Mouse (Mus musculus) gastrocnemius, adult 2 months (tissue): ENCODE data around the gene Hyal3. TPM values are rescaled to one million over a fixed set of nuclear protein-coding genes. Genes with fewer than 3 reads are reported as not detected.
"Not testable (repeated sequence)": the region's sequence is repeated elsewhere in the genome, so short reads cannot be mapped to it uniquely, and the experiment has no call there.

Experiments used
- DNase-seq: peaks from one replicate; pipeline ENCODE4 v3.0.0; 2022
- H3K27ac ChIP-seq: fragments of 200-600 bp; 2 replicates; pipeline ENCODE4 v1.8.1; 2022; ENCODE audit warnings: mild to moderate bottlenecking
- H3K4me3 ChIP-seq: fragments of 200-600 bp; 2 replicates; pipeline ENCODE4 v1.8.1; 2022; ENCODE audit warnings: mild to moderate bottlenecking, moderate library complexity
- CTCF ChIP-seq: fragments of 200-600 bp; IDR thresholded peaks from 2 replicates; pipeline ENCODE4 v1.8.1; 2022; ENCODE audit warnings: antibody characterized with exemption, mild to moderate bottlenecking, moderate library complexity
- intact Hi-C: fragments of 180-260 bp; cut with DNase I; formaldehyde crosslinking; loops from one replicate; pipeline ENCODE4 v1.15.1; 2025
- total RNA-seq, 2 experiments: library from RNA; stranded (reverse); gene quantifications; 2 replicates each; pipeline ENCODE4 v1.2.3; 2021

Hyal3 gene
- total RNA-seq, 2 experiments from 2014 or later = 0.22 to 0.33 TPM

DNA sequence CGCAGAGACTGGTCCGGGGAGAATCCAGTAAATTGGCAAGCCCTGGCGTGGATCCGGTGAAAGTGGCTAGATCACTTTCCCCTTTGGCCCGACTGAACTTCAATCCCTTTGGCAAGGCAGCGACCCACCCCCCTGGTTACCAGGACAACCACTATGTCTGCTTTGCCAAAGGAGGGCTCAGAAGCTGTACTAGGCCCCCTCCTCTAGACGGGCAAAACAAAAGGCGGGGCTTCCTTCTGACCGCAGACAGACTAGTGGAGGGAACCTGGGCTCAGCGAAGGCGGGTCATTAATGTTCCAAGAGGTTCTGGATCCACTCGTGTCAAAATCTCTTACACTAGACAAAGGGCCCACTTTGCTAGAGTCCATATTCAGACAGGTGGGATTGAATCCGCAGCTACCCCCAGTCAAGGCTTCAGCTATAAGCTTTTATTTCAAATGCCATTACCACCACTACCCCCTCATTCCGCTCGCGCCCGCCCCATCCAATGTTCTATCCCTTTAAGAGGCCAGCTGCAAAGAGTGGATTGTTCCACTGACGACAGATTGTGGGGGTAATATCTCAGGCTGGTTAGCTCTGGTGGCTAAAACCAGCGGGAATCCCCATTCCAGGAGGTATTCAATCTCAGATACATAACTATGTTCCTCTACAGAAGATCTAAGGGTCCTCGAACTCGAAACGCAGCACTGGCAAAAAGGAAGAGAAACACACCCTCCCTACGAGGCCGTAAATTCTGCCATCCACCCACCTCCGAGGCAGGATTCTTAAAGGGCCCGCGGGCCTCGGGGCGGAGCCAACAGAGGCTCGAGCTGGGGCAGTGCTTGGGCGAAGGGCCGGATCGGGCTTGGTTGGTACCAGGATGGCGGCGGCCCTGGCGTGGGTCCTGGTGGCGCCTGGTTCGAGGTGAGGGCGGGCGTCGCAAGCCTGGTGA lies 12.0 kb upstream of the Hyal3 start:
- DNase-seq = peak; percentile 92
- intact Hi-C loops = no loop called here
- TF ChIP-seq CTCF = no peak
- Histone ChIP-seq H3K4me3 (peak overlapping the region; percentile 71), H3K27ac (peak overlapping the region; percentile 94)

DNA sequence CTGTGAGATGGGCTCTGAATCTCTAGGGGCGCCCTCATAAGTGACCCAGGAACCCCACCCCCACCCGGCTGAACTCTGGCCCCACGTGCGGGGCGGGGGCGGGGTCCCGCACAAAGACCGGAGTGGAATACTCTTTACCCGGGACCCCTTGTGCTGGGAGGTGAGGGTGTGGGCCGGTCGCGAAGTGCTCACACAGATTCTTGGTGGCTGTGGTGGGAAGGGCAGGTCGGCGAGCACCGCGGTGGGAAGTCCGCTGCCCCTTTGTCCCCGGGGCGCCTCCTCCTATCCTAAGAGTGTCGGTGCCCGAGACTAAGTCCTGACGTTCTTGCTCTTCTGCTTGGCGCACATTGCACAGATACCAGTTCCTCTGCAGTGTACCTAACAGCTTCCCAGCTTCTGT lies 11.3 kb upstream of the Hyal3 start:
- TF ChIP-seq CTCF = no peak
- H3K27ac ChIP-seq = peak overlapping the region; percentile 94
- intact Hi-C loops = no loop called here
- peak overlapping the region; percentile 71 for H3K4me3 ChIP-seq
- no peak for DNase-seq

DNA sequence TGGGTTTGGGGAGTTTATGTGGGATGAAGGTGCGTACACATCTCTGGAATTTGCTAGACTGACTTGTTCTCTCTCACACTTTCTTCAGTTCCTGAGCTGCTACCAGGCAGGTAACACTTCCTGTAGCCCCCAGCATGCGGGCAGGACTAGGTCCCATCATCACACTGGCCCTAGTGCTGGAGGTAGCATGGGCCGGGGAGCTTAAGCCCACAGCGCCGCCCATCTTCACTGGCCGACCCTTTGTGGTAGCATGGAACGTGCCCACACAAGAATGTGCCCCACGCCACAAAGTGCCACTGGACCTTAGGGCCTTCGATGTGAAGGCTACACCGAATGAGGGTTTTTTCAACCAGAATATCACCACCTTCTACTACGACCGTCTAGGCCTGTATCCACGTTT lies 10.6 kb upstream of the Hyal3 start:
- no peak for TF ChIP-seq CTCF
- Histone ChIP-seq H3K4me3 (peak overlapping the region; percentile 71), H3K27ac (peak overlapping the region; percentile 94)
- intact Hi-C loops = no loop called here
- no peak for DNase-seq

DNA sequence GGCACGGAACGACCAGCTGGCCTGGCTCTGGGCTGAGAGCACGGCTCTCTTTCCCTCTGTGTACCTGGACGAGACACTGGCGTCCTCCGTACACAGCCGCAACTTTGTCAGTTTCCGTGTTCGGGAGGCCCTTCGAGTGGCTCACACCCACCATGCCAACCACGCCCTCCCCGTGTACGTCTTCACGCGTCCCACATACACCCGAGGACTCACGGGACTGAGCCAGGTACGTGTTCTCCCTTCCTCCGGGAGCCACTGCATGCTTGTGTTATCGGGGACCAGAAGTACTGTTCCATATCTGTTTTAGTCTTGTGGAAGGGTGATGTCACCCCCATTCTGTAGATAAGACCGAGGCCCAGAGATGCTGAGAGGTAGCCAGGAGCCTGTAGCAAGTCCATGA lies 9.8 kb upstream of the Hyal3 start:
- no peak for TF ChIP-seq CTCF
- intact Hi-C loops = no loop called here
- H3K27ac ChIP-seq = peak overlapping the region; percentile 48
- H3K4me3 ChIP-seq = peak overlapping the region; percentile 71
- no peak for DNase-seq

DNA sequence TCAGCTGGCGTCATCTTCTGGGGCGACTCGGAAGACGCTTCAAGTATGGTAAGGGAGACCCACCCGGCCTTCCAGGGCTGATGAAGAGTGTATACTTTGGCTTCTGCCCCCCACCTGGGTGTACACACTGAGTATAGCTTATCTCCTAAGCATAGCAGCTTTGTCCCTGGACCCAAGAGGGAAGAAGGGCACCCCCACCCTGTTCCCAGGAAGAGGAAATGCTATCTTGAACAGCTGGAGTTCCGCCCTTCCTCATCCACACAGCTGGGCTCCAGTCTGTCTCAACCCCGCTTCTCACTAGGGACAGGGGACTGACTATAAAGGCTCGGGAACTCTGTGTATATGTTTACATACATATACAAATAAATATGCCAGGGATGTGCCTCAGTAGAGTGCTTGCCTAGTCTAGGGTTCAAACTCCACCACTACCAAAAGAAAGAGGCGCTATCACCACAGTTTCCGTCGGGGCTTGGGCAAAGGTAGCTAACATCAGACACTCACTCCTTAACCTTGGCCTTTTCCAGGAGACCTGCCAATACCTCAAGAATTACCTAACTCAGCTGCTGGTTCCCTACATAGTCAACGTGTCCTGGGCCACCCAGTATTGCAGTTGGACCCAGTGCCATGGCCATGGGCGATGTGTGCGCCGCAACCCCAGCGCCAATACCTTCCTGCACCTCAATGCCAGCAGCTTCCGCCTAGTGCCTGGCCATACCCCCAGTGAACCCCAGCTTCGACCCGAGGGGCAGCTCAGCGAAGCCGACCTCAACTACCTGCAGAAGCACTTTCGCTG lies 8.9 kb upstream of the Hyal3 start:
- H3K4me3 ChIP-seq = peak overlapping the region; percentile 71
- no peak for DNase-seq
- intact Hi-C loops = no loop called here
- TF ChIP-seq CTCF = no peak
- peak overlapping the region; percentile 48; the same call in 1 of the 2 replicates for H3K27ac ChIP-seq

DNA sequence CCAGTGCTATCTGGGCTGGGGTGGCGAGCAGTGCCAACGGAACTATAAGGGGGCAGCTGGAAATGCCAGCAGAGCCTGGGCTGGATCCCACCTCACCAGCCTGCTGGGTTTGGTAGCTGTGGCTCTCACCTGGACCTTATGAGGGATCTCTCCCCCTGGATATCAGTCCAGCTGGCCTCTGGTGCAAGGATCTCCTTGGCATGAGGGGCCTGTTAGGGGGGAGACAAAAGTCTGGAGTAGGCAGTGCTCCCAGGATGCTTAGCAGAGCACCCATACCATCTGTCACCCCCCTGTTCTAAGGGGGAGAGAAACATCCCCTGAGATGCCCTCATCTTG lies 8.3 kb upstream of the Hyal3 start:
- TF ChIP-seq CTCF = no peak
- intact Hi-C loops = no loop called here
- no peak overlapping the region for H3K4me3 ChIP-seq
- DNase-seq = no peak
- H3K27ac ChIP-seq = 0 out of 2 replicates have a peak overlapping the region, but pooled peaks have one; percentile 48

DNA sequence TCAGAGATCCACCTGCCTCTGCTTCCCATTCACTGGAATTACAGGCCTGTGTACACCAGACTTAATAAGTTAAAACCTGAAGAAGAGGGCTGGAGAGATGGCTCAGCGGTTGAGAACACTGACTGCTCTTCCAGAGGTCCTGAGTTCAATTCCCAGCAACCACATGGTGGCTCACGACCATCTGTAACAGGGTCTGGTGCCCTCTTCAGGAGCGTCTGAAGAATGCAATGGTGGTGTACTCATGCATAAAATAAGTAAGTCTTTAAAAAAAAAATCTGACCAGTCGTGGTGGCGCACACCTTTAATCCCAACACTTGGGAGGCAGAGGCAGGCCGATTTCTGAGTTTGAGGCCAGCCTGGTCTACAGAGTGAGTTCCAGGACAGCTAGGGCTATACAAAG lies 6.8 kb upstream of the Hyal3 start:
- peak; percentile 19; the same call in 1 of the 2 replicates for TF ChIP-seq CTCF
- H3K4me3 ChIP-seq, H3K27ac ChIP-seq, intact Hi-C loops, DNase-seq: not testable (repeated sequence)

DNA sequence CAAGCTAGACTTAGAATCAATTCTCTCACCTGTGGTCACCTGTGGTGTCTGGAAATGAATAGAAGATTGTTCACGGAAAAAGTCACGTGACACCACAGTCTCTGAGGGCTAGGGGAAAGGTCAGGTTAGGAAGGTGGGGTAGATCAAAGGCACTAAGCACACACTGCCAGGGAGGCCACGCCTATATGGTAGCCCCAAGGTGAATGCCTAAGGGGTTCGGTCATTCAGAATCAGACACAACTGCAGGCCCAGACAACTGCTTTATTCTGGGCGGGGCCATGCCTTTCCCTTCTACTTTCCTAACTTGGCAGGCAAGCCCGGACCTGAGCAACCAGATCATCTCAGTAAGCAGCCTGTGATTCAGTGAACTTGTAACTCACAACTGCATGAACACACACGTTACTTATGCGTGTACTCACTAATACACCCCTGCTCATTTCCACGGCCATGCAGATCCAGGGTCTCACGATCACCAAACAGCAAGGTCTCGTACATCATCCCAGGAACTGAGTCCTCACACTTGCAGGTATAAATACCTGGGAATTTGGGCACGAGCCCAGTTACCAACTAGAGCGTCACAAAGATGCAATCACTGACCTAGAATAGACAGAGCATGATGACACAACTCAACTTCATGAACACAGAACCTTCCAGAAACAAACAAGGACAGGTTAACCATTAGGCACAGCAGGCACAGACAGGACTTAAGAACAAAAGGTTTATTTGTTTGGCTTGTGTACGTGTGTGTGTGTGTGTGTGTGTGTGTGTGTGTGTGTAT lies 4.8 kb upstream of the Hyal3 start:
- H3K27ac ChIP-seq = peak overlapping the region; percentile 82
- intact Hi-C loops = no loop called here

DNA sequence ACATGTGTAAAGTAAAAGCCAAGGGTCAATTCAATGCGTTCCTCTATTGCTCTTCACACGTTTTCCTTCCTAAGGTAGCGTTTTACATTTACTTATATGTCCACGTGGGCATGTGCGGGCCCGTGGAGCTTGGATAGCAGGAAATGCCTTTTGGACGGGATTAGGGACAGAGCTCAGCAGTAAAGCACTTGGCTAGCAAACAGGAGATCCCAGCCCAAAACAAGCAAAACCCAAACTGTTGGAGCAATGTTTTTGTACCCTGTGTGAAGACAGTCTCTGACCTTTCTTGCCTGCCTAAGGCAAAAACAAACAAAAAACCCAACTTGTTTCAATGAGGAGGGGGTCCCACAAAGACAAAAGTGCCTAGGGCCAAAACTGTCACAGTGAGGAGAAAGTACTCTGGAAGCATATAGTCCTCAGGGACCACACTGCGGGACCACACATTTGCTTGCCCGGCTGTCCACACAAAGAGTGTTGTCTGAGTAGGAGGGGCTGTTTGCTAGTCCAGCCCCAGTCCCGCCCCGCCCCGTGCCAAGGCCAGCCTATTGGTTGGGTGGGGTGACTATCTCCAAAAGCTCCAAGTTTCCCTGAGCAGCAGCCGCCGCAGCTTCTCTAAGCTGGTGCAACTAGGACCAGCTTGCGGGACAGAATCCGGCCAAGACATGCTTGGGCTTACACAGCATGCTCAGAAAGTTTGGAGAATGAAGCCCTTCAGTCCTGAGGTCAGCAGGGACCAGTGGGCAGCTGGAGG lies 4.1 kb upstream of the Hyal3 start, which contains the start of gene Hyal1:
Hyal1 (plus strand) TSS at position 571 of the 751 bp plus-strand sequence.
- no peak for TF ChIP-seq CTCF
- Histone ChIP-seq H3K4me3 (peak within 1 kb of the TSS; percentile 74), H3K27ac (peak within 1 kb of the TSS; percentile 82)
- peak; percentile 92 for DNase-seq
- intact Hi-C loops = no loop called here

More for the DNA sequence above, 4.8 kb upstream of the Hyal3 start:
- TF ChIP-seq CTCF = no peak
- DNase-seq = no peak
- no peak overlapping the region for H3K4me3 ChIP-seq

DNA sequence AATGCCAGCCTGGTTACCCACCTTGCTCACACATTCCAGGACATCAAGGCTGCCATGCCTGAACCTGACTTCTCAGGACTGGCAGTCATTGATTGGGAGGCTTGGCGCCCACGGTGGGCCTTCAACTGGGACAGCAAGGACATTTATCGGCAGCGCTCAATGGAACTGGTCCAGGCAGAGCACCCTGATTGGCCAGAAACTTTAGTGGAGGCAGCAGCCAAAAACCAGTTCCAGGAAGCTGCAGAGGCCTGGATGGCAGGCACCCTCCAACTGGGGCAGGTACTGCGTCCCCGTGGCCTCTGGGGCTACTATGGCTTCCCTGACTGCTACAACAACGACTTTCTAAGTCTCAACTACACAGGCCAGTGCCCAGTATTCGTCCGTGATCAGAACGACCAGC lies 2.7 kb upstream of the Hyal3 start:
- Histone ChIP-seq H3K4me3 (peak overlapping the region; percentile 74), H3K27ac (peak overlapping the region; percentile 82; the same call in 1 of the 2 replicates)
- no peak for DNase-seq
- intact Hi-C loops = no loop called here
- no peak for TF ChIP-seq CTCF

DNA sequence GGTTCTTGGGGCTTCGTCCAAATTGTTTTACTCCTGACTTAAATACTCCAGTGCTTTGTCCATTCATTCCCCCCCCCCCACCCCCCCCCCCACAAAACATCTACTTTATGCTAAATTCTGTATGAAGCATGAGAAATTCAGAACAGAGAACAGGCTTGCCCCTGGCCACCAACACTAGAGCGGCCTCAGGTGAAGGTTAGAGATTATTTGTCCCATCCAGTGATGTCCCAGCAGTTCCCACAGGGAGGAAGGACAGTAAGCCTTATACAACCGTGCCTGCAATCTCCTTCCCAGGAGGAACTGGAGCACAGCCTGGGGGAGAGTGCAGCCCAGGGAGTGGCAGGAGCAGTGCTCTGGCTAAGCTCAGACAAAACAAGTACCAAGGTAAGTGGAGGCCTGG lies 2.0 kb upstream of the Hyal3 start, which contains the start of gene Naa80:
Naa80 (plus strand) TSS at position 301 of the 400 bp plus-strand sequence.
- TF ChIP-seq CTCF = no peak
- intact Hi-C loops = no loop called here
- H3K4me3 ChIP-seq = peak within 1 kb of the TSS; percentile 82
- H3K27ac ChIP-seq = peak within 1 kb of the TSS; percentile 97
- DNase-seq = no peak
